Mouse (Mus musculus) frontal cortex, postnatal 14 days (tissue): ENCODE results near the gene Sulf2.

ENCODE experiments used
- DNase-seq, 2 experiments: peaks; one replicate each; pipeline ENCODE4 v3.0.0; 2022; ENCODE audit warnings: low spot score in 2 of 2

The Sulf2 gene

DNA sequence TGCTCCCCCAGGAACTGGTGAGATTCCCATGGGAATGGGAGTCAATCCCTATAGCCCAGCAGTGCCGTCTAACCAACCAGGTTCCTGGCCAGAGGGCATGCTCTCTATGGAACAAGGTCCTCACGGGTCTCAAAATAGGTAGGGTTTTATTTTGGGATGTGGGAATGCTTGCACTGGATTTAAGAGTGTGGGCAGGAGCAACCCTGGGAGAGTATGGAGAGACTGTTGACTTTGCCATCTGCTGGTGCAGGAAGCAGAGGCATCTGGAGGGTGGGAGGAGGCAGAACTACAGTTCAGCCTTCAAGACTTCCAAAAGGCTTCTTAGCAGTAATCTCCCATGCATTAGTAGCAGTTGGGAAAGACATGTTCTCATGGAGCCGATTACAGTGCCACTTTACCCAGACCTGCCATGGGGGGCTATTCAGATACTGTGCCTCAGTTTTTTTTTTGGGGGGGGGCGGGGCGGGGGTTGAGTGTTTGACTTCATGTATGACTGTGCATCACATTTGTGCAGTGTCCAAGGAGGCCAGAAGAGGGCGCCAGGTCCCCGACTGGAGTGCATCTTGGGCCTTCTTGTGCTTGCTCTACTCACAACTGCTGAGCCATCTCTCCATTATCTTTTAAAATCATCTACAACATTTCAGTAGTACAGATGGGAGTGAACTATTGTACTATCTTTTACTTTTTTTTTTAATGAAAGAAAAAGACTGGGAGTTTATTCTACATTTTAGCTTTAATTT, 95.6 kb downstream of the Sulf2 start:
- no peak for DNase-seq

DNA sequence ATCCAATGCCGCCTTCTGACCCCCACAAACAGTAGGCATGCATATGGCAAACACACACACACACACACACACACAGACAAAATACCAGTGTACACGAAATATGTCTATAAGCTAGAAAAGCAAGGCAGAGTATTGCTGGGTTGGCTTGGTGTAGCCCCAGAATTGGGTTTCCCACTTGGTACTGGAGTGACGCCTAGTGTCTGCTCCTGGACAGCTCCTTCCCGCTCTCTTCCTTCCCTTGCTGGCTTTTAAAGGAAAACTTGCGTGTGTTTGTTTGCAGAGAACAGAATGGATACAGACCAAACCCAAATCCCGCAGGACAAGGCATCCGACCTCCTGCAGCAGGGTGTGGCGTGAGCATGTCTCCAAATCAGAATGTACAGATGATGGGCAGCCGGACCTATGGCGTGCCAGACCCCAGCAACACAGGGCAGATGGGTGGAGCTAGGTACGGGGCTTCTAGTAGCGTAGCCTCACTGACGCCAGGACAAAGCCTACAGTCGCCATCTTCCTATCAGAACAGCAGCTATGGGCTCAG, 101.4 kb downstream of the Sulf2 start:
- no peak for DNase-seq

DNA sequence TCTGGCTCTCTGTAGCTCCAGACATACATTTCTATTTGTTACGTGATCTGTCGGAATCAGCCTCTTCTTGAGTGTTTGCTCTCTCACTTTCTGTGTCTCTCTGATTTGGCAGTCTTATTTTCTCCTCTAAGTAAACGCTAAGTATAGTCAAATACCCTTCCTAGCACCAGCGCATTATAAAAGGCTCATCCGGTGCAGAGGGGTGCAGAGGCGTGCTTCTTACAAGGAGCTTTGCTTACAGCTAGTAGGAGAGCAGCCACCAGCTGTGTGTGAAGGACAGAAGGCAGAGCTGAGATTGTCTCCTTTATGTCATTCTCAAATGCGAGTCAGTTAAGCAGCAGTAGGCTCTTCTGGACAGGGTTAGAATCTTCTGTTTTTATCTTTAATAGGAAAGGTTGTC, 103.5 kb downstream of the Sulf2 start:
- no peak for DNase-seq

DNA sequence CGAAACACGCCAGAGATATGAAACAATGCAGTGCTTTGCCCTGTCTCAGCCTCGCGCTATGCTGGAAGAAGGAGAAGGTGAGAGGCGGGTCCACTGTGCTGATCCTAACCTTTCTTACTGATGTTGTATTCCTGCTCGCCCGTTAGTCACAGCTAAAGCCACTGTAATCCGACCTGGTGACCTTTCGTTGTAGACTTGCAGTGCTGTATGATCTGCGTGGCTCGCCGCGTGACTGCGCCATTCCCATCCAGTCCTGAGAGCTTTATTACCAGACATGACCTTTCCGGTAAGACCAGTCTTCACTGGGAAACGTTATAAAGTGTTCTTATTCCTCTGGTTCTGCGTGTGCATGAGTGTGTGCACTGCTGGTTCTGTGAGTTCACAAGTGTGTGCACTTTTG, 104.0 kb downstream of the Sulf2 start:
- DNase-seq = no peak

DNA sequence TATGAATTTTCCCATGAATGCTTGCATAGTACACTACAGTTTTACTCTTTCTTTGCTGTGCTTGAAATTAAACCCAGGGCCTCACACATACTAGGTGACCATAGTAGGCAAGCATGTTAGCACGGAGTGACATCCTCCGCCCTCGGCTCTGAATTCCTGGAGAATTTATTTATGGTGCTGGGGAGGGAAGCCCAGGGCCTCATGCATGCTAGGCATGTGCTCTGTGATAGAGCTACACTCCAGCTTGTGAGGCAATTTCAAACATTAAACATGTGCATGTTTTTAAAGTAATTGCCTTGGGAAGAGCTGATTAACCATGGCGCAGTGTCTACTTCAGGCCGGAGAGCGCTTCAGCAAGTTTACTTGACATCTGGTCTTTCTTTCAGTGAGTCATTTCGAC, 106.6 kb downstream of the Sulf2 start:
- DNase-seq = no peak

DNA sequence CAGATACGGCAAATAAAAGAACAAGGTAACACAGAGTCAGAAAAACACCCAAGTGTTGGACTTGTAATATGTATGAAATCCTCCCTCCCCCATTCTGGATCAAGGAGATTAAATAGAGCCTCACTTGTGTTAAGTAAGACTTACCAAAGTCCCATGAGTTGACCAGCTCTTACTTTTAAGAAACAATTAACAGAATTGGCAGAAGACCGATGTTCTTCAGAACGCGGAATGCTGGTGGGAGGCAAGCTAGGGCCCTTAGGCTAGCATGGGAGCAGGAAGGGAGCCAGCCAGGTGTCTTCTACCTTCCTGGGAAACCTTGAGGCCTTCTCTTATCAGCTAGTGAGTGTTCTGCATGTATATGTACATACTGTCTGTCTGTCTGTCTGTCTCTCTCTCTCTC, 107.5 kb downstream of the Sulf2 start:
- no peak for DNase-seq

DNA sequence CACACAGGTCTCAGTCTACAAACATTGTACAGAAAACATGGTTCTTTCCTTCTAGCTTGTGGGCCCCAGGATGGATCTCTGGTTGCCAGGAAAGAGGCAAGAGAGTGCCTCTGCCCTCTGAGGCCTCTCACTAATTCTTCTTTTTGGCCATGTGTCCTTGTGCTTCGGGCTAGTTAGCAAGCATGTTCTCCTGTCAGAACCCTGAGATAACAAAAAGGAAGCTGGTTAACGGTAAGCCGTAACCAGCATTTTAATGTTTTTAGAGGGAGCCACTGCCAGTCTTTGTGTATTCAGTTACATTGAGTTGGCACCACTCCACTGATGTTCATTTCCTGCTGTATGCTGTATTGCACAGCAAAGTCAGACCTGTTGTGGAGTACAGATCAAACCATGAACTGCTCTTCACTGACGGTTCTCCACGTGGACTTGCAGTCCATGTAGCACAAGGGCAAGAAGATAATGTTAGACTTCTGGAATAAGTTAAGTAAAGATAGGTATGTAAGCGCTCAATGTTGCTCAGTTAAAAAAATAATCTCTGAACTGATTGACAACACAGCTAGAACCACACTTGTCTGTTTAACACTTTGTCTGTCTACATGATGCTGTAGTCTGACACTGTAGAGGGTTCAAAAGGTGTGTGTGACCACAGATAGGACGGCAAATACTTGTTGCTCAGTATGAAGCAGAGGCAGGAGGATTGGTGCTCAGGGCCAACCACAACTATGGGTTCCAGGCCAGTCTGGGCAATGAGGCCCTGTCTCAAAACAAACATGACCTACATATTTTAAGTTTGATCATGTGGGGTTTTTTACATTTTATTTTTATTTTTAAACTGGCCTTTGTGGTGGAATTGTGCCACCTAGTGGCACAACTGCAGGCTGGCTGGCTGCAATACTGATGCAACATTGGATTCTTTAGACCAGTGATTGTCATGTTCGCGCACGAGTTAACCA, 109.6 kb downstream of the Sulf2 start:
- no peak for DNase-seq

DNA sequence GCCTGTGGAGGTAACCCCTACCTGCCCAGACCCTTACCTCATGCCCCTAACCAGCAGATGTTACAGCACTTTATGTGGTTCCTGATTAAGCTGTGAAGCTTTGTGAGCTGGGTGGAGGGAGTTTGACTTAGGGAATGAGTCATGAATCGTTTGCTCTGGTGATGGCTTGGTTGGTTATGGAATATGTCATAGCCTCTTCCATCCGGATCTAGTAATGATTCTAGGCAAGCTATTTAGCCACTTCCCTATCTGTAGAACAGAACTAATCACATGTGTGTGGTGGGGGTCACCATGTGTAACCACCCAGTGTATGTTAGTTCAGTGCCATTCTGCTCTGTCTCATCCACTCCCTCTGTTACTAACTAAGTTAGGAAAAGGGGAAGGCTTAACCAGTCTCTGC, 110.5 kb downstream of the Sulf2 start:
- no peak for DNase-seq

DNA sequence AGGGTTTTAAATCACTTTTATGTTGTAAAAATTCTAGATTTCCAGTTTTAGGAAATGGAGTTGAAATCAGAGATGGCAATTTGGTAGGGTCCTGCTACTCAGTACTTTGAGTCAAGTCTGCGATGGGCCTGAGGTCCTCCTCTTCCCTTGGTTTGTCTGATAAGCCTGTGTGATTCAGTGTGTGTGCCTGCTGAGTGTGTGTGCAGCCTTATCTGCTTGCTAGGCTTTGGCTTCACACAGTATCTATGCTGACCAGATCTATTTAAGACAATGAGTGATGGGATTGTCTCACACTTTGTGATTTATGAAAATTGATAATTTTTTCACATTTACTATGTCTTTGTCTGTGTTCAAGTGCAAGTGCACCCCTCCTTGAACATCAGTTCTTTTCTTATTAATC, 112.9 kb downstream of the Sulf2 start:
- DNase-seq = no peak

DNA sequence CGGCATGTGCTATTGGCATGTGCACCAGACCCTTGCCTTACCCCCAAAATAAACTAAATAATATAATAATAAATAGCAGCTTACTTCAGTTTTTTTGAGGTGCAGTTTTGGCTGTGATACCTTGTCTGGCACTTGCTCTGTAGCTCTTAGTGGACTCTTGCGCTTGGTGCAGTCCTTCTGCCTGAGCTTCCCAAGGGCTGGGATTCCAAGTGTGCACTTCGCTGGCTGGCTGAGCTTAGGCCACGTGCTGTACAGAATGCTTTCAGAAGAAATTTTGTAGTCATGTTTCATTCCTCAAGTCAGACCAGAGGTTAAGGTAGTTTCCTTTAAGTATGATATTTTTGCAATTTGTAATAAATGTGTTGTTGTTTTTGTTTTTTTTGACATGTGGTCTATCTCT, 115.8 kb downstream of the Sulf2 start:
- no peak for DNase-seq

DNA sequence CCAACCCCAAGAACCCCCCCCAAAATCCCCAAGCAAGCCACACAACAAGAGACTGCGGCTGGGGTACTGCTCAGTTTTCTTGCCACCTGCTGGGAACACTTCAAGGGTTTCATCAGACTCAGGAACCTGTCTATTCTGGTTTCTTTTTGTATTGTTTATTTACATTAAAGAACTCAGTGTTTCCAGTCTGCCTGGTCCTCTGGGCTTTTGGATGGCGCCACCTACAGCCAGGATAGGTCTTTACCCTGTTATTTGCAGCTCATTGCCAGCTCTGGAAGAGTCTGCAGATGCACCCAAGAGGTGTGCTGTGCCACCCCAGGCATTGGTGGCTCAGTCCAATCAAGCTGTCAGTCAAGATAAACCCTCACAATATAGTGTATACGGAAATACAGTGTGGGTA, 119.7 kb downstream of the Sulf2 start:
- DNase-seq = no peak

DNA sequence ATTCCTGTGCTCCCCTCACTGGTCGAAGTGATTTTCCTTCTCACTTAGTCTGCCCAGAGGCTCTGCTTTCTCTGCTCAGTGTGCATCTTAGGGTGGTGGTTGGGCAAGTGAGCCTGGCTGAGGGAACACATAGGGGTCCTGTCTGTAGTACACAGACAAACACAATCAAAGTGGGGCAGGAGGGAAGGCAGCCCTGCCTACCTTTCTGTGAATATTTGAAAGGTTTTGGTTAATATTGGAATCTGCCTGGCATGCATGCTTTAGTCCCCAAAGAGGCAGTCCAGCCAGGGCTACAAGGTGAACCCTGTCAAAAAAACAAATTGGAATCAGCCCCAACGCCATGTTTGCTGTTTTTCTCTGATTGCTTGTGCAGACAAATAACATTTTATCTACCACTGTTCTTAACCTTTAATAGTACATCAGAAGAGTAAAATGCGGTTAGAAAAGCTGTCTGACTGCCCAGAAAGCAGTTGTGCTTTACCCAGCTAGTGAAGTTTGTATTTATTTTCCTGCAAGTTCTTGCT, 120.4 kb downstream of the Sulf2 start:
- DNase-seq = no peak

DNA sequence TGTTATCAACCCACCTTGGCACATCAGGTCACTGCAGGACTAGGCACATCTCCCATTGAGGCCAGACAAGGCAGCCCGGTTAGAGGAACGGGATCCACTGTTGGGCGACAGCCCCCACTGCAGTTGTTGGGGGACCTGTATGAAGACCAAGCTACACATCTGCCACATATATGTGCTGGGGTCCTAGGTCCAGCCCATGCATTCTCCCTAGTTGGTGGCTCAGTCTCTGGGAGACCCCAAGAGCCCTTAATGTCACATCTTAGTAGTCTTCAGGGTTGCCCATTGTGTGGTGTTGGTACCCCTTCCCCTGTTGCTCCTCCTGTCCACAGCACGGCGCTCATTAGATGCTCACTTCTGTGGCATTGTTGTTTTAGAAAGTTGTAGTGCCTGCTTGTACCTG, 122.8 kb downstream of the Sulf2 start:
- DNase-seq = no peak

DNA sequence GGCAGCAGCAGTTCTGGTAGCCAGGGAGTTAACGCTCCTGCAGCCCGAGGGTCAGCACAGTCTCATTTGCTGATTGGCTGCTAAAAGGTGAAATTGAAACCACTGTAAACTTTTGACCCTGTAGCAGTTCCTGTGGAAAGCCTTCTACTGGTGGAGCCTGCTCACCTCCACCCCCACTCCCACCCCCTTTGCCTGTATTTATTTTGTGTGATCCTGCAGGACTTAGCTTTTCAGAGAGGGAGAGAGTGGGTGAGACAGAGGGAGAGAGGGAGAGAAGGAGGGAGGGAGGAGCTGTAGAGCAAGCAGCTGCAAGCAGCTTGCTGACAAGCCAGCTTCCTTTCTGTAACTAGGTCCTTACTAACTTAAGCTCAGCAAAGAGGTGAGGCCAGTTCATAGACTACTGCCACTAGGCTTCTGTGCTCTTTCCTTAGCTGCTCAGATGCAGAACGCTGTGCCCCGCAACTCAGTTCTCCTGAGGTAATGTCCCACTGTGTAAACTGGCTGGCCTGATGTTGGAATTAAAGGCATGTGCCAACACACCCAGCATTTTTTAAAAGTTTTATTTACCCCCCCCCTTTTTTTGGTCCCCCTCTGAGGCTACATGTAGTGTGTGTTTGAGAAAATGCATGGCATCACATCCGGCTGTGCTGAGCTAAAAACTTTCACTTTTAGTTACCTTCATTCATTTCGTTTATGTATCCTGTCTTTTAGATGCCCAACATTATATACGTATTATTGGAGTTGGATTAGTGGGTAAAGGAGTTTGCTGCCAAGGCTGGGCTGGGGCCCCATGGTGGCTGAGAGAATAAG, 124.1 kb downstream of the Sulf2 start:
- DNase-seq = no peak

DNA sequence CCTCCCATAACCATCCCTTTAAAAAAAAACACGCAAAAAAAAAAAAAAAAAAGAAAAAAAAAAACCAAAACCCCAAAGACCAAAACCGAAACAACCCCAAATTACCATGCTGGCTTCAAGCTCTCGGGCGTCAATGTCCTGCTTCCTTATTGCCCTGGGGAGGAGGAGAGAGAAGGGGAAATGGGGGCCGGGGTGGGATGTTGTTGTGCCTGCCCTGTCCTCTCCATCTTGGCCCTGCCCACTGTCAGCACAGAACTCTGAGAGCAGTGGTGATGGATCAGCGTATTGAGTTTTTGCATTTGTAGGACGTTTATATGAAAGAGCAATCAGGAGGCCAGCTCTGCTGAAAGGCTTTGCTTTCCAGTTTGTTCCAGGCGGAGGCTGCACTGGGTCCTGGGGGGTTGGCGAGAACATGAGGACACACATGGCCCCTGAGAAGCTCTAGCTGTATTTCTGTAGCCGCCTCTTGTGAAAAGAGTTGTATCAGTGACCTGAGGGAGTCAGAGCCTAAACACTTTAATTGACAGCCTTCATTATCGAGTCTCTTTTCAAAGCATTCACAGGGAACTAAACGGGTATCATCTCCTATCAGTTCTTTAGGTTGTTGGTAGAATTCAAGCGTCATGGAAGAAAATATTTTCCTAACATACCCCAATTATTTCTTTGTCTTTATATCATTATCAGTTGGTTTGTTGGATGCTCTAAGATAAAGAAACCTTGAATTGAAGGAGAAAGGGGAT, 125.0 kb downstream of the Sulf2 start:
- DNase-seq = no peak

DNA sequence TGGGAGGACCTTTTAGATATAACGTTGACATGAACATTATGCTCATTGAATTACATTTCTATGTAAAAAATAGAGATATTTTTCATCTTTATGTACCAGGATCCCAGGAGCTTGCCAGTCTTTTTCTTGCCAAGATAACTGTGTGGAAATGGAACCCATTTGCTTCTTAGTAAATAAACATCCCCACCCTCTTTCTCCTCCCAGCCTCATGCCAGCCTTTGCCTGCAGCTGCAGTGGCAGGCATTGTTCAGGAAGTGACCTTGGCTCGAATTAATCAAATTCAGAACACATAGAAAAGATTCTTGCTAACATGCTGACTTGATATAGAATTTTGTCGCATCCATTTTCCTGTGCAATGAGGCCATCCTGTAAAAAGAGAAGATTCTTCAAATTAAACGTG, 126.2 kb downstream of the Sulf2 start:
- no peak for DNase-seq

DNA sequence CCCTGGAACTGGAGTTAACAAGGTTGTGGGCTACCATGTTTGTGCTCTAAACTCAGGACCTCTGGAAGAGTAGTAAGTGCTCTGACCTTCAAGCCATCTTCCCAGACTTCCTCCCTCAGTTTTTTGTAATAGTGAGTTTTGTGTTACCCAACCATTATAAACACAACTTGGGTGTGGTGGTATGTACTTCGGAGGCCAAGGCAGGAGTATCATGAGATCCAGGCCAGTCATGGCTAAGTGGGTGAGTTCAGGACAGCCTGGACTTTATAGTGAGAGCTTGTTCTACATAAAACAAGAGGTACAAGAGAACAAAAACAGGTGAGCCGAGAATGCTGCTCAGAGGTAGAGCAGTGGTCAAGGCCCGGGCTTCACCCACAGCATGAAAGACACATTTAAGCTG, 127.6 kb downstream of the Sulf2 start:
- DNase-seq = no peak

DNA sequence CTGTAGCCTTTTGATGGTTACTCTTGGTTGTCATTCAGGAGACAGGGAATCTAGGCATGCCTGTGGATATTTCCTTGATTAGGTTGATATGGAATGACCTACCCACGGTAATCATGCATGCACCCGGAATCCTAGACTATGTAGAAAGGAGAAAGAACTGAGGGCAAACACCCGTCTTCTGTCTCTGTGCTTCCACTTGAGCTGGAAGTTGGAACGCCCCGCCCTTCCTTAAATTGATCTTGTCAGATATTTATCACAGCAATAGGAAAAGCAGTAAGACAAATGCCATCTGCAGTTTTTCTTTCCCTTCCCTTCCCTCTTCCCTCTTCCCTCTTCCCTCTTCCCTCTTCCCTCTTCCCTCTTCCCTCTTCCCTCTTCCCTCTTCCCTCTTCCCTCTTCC, 129.5 kb downstream of the Sulf2 start:
- DNase-seq = no peak

DNA sequence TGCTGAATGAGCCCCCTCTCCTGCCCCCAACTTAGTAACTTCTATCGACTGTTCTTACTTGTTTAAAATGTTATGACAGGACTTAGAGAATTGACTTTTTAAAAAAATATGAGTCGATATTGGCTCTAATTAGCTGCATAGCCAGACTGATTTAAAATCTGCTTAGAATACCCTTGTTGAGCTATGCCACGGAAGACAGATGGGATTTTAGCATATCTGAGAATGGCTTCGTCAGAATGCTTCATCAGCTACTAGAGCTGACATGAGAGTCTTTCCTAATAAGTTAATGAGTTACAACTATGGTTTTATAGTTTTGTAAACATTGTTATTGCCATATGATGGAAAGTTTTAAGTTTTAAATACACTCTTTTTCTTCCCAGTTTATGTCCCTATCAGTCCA, 130.8 kb downstream of the Sulf2 start:
- DNase-seq = no peak

DNA sequence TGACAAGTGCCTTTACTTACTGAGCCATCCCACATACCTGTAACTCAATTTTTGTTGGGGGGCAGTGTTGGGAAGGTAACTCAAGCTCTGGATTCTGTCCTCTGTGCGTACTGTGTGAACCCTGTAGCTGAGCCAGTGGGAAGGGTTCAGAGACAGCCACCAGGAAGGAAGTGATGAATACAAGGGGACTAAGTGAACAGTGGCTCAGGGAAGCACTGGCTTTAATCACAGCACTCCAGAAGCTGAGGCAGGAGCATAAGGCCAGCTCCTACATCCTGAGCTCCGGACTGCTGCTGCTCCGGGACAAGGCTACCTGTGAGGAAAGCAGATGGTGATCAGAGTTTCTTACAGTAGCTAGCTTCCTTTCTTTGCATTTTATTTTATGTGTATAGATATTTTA, 131.4 kb downstream of the Sulf2 start:
- DNase-seq = no peak
